Mouse (Mus musculus): ENCODE results near the gene Cops6.

The Cops6 gene

DNA sequence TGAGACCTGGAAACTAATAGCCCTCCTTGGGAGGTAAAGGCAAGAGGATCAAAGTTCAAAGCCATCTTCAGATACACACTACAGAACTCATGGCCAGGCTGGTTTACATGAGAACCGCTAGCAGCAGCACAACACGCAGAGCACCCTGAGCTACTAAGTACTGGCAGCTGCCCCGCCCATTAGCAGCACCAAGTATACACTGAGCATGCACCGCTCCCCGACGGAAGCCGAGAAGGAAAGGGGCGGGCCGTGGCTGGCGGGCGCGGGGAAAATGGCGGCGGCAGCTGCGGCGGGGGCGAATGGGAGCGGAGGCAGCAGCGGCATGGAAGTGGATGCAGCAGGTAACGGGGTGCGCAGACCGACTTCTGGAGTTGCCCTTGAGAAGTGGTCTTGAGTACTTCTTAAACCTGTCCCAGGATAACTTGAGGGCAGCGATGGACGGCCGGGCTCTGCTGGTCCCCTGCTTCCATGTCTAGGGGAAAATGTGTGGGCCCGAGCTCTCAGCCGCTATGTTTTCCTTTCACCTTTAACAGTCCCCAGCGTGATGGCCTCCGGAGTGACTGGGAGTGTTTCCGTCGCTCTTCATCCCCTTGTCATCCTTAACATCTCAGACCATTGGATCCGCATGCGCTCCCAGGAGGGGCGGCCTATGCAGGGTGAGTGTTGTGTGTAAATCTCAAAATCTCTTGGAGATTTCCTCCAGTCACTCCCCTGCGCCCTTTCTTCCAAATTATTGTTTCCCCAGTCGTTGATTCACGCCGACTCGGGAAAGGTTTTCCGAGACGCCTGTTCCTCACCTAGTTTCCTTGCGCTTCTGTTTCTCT is at the start of gene Cops6:
Cops6 (plus strand) TSS at position 230 of the 824 bp plus-strand sequence.
- in situ Hi-C loops (cut with MboI, MseI) = loop anchor here (5.0 to 25.0 kb wide), 2 partner anchors 849 to 1321 kb away; partner anchors contain the start of genes Srrt, Trip6 and Zfand2a

- in situ Hi-C loops (cut with MboI, MseI) = no loop called here
Observed at GRCm38 (mm10) chr5:138116255-138117198, 44.3 kb upstream of the Cops6 start, which contains the start of gene Zscan21. Zscan21 (plus strand) TSS chr5:138116903.

DNA sequence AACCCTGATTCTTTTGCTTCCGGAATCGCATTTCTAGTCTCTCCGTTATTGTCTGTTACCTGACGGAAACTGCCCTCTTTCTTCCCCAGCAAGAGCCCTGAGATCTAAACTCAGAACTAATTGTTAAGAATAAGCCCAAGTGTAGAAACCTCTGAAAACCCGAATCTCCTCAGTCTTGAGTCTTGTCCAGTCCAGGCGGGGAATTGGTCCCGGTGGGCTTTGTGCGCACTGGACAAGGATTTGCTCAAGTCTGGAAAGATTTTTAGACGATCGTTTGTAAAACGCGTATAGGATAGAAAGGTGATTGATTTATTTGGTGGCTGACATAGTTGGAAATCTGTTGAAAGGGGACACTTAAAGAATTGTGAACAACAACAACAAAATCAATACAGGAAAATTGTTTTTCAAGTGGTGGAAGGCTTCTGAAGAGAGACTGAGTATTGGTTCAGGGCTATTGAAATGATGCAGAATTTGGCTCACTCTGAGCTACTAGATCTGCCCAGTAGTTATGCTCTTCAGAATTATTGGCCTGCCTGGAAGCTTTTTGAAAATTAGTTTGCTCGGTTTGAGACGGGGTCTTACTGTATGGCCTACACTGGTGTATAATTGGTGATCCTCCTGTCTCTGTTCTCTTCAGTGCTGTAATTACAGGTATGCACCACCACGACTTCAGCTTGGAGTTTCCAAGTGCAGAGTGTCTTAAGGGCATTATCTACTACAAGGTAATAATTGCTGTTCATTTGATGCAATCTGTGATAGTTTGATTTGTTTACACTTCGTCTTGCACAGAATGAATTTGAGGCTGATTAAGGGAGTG is 43.5 kb upstream of the Cops6 start:
- in situ Hi-C loops (cut with MboI, MseI) = no loop called here

- in situ Hi-C loops (cut with MboI, MseI) = no loop called here
Observed at GRCm38 (mm10) chr5:138118041-138118440, 42.8 kb upstream of the Cops6 start.

DNA sequence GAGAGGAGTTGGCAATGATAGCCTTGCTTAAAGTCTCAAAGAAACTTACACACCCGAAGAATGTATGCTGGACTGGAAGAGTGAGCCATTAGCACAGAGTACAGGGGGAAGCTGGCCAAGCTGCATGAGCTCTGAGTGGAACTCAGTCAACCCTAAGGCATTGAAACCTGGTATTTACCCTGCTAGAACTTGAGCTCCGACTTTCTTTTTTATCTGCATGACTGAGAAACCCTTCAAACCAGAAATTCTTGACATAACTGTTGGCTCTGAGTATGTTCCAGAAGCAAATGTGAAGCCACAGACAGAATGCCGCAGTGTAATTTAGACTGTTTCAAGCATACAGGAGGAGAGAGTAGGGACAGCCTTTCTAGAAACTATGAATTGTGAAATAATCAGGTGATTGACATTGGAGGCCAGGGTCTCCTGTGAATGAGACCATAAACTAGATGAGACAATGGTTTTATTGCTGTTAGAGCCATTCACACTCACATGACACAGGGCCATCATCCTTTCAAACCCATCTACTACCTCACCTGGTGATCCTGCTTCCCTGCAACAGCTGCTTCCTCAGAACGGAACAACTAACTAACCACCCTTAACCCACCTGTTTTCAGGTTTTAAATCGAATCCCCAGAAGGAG is 28.3 kb upstream of the Cops6 start:
- in situ Hi-C loops (cut with MboI, MseI) = no loop called here

DNA sequence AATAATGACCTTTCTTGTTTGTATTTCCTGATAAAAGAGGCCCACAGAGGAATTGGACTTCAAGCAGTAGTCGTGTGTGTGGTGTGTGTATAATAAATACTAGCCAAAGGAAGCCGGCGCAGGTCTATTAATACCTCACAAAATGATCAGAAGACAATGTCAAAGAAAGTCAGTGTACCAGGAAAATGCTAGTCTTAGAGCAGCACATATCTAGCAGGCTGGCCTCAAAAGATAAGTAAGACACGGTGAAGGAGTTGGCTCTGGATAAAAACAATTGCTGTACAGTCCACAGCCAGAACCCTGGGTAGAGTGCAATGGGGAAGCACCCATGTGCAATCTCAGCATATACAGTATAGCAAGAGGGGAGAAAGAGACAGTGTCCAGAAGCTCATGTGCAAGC is 23.6 kb upstream of the Cops6 start:
- in situ Hi-C loops (cut with MboI, MseI) = no loop called here

GRCm38 (mm10) chr5:138137935-138138549 is 22.8 kb upstream of the Cops6 start:
- in situ Hi-C loops (cut with MboI, MseI) = no loop called here

DNA sequence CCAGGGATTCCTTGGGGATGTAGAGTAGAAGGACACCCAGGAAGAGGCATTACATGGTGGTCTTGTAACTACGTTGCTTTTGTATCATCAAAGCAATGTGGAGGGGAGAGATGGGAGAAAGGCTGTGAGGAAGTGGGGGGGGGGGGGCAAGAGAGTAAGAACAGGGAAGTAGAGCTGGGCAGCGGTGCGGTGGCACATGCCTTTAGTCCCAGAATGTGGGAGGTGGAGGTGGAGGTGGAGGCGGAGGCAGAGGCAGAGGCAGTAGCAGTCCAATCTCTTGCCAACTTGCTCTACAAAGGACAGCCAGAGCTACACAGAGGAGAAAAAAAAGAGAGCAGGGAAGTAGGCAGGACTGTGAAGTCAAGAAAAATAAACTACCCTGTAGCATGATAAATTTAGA is 22.3 kb upstream of the Cops6 start:
- in situ Hi-C loops (cut with MboI, MseI) = no loop called here

DNA sequence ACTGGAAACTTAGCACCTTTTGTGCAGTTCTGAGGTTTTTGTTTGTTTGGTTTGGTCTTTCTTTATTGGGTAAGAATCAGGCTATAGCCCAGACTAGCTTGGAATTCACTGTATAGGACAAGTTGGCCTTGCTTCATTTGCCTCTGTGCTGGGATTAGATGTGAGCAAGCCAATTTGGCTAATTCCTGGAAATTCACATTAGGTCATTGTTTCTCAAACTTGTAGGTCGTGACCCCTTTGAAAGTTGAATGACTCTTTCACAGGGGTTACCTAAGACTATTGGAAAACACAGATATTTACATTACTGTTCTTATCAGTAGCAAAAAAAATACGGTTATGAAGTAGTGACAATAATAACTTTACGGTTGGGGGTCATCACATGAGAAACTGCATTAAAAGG is 6.5 kb upstream of the Cops6 start:
- in situ Hi-C loops (cut with MboI, MseI) = loop anchor here (25.0 kb wide), 1 partner anchor 842 kb away; the partner anchor contains the start of genes Srrt and Trip6

DNA sequence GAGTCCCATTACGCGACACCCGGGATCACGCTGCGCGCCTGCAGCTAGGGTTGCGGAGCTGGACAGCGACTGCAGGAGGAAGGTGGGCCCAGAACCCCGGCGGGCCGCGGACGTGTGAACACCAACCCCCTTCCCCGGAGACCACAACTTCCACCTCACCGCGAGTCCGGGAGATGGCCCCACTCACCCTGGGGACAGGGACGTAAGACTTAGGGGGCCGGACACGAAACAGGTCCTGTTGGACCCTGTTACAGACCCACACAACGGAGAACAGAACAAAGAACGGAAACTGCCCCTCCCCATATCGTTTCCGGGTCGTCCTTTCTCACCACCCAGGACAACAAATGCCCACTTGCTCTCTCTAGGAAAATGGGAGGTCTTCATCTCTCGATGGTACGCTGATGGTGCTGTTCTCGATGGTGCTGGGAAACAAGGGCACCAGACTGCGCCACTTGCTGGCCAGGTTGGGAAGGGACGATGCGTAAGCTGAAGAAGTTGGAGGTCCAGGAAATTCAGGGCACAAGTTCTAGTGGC is 5.4 kb upstream of the Cops6 start, which contains the start of gene Zfp113:
Zfp113 (minus strand) TSS at position 302 of the 534 bp plus-strand sequence.
- in situ Hi-C loops (cut with MboI, MseI) = loop anchor here (25.0 kb wide), 1 partner anchor 843 kb away; the partner anchor contains the start of genes Srrt and Trip6

DNA sequence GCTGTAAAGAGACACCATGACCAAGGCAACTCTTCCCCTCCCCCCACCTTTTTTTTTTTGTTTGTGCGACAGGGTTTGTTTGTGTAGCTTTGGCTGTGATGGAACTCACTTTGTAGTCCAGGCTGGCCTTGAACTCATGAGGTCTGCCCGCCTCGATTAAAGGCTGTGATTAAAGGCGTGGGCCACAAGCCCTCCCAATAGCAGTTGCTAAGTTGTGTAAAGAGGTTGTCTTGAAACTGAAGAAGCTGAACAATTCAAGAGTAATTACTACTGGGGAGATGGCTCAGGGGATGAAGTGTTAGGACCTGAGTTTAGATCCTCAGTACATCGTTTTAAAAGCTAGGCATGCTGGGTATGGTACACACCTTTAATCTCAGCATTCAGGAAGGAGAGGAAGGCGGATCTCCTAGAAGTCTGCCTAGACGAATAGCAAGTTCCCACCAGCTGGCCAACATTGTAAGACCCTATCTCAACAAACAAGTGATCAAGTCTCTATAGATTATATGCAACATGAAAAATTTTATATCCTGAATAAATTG is 578 bp upstream of the Cops6 start:
- in situ Hi-C loops (cut with MboI, MseI) = loop anchor here (5.0 to 25.0 kb wide), 2 partner anchors 848 to 1322 kb away; partner anchors contain the start of genes Srrt, Trip6 and Zfand2a

GRCm38 (mm10) chr5:138163046-138163445 is 2.2 kb downstream of the Cops6 start:
- in situ Hi-C loops (cut with MboI, MseI) = loop anchor here (5.0 to 25.0 kb wide), 2 partner anchors 851 to 1319 kb away; partner anchors contain the start of genes Srrt, Trip6 and Zfand2a

GRCm38 (mm10) chr5:138163610-138164009 is 2.7 kb downstream of the Cops6 start:
- in situ Hi-C loops (cut with MboI, MseI) = loop anchor here (5.0 to 25.0 kb wide), 2 partner anchors 851 to 1319 kb away; partner anchors contain the start of genes Srrt, Trip6 and Zfand2a

DNA sequence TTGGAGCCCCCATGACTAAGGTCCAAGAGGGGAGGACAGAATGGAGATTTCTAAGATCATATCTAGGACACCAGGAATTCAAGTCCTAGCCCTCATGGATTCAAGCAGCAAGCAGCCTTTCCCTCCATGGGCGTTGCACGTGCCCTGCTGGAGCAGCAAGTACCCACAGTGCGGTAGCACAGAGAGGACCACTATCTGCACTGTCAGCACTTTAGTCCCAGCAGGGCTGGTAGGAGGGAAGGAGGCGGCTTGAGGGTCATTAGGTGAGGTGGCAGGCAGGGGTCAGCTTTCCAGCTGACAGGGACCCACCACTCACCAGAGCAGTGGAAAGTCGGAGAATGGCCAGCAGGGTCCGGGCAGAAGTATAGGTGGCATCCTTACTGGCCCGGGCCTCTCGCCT is 4.7 kb downstream of the Cops6 start:
- in situ Hi-C loops (cut with MboI, MseI) = loop anchor here (25.0 kb wide), 1 partner anchor 853 kb away; the partner anchor contains the start of genes Srrt and Trip6

- in situ Hi-C loops (cut with MboI, MseI) = loop anchor here (10.0 to 25.0 kb wide), 2 partner anchors 636 to 859 kb away; partner anchors contain the start of genes Epo, Gnb2, Srrt and Trip6
Observed at GRCm38 (mm10) chr5:138170936-138171561, 10.2 kb downstream of the Cops6 start.

DNA sequence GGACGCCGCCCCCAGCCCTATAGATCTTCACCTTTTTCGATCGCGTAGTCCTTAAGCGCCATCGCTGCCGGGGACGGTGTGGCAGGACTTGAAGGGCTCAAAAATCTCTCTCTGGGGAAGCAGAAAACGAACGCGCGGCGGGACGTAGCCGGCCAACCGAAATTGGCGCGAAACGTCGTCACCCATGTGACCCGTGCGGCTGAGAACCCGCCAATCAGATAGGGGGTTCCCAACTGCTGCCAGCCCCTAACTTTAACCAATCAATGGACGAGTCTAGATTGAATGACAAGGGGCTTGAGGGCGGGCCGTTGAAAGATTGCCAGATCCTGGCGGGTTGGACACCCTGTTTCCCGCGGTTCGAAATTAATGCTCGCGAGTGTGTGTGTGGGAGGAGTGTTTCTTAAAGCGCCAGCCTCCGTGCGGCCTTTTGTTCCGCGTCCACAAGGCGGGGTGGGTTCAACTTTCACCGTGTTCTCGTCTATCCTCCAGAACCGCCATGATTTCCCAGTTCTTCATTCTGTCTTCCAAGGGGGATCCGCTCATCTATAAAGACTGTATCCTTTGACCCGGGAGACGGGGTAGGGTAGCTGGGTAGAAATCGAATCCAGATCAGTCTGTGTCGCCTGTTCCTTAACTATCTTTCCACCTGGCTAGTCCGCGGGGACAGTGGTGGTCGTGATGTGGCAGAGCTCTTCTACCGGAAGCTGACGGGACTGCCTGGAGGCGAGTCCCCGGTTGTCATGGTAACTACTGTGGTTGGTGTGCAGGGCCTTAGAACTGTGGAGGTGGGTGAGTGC is 11.0 kb downstream of the Cops6 start, which contains the start of the genes Ap4m1 and Mcm7:
Ap4m1 (plus strand) TSS at position 308 of the 797 bp plus-strand sequence.
Mcm7 (minus strand) TSS at position 728 of the 797 bp plus-strand sequence.
- in situ Hi-C loops (cut with MboI, MseI) = loop anchor here (10.0 to 25.0 kb wide), 2 partner anchors 637 to 860 kb away; partner anchors contain the start of genes Epo, Gnb2, Srrt and Trip6

DNA sequence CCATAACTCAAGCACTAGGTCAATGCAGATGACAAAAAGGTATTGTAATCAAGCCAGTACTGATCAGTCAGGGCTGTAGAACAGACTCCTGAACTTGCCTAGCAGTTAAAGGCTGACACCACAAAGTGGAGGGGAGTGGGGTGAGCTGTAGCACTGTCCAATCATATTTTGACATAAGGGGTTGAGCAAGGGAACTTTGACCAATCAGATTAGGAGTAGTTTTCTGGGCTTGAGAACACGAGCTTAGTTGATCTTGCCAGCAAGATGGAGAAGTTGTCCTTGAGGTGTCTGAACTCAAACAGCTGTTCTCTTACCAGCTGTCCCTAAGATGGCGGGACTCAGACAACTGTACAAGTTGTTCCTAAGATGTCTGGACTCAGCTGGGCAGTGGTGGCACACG is 12.3 kb downstream of the Cops6 start:
- in situ Hi-C loops (cut with MboI, MseI) = loop anchor here (10.0 to 25.0 kb wide), 2 partner anchors 638 to 861 kb away; partner anchors contain the start of genes Epo, Gnb2, Srrt and Trip6
